Mouse (Mus musculus) cerebellum, adult 9-10 months (tissue): ENCODE results near the gene Ly6g6f.

Experiments used
- DNase-seq: peaks from one replicate; pipeline ENCODE4 v3.0.0; 2022

Gene Ly6g6f

GRCm38 (mm10) chr17:35105740-35106389 is 20.5 kb upstream of the Ly6g6f start:
- DNase-seq: peak; percentile 80

- no peak for DNase-seq
Observed at GRCm38 (mm10) chr17:35104754-35105153, 19.3 kb upstream of the Ly6g6f start.

GRCm38 (mm10) chr17:35104079-35104478 is 18.7 kb upstream of the Ly6g6f start:
- DNase-seq: no peak

- DNase-seq: no peak
Observed at GRCm38 (mm10) chr17:35103221-35103690, 17.8 kb upstream of the Ly6g6f start.

- no peak for DNase-seq
Observed at GRCm38 (mm10) chr17:35102299-35102698, 16.9 kb upstream of the Ly6g6f start.

GRCm38 (mm10) chr17:35101161-35101560 is 15.8 kb upstream of the Ly6g6f start:
- DNase-seq: no peak

- DNase-seq: no peak
Observed at GRCm38 (mm10) chr17:35100196-35100765, 14.9 kb upstream of the Ly6g6f start.

GRCm38 (mm10) chr17:35097164-35097655 is 11.8 kb upstream of the Ly6g6f start:
- DNase-seq: peak; percentile 78

GRCm38 (mm10) chr17:35096597-35096996 is 11.2 kb upstream of the Ly6g6f start:
- no peak for DNase-seq

- no peak for DNase-seq
Observed at GRCm38 (mm10) chr17:35094475-35095365, 9.3 kb upstream of the Ly6g6f start.

- peak; percentile 61 for DNase-seq
Observed at GRCm38 (mm10) chr17:35092403-35093198, 7.2 kb upstream of the Ly6g6f start.

GRCm38 (mm10) chr17:35090166-35090932 is 4.9 kb upstream of the Ly6g6f start:
- DNase-seq: peak; percentile 96

- peak; percentile 95 for DNase-seq
Observed at GRCm38 (mm10) chr17:35088825-35089644, 3.6 kb upstream of the Ly6g6f start, which contains the start of gene Abhd16a. Gene Abhd16a, plus strand, starts transcription at chr17:35089263.

GRCm38 (mm10) chr17:35088151-35088550 is 2.7 kb upstream of the Ly6g6f start:
- DNase-seq: no peak

- DNase-seq: no peak
Observed at GRCm38 (mm10) chr17:35083929-35084497, 1.4 kb downstream of the Ly6g6f start.

- peak; percentile 87 for DNase-seq
Observed at GRCm38 (mm10) chr17:35082841-35083576, 2.4 kb downstream of the Ly6g6f start.

GRCm38 (mm10) chr17:35080710-35081109 is 4.7 kb downstream of the Ly6g6f start:
- DNase-seq: no peak

GRCm38 (mm10) chr17:35080248-35080647 is 5.2 kb downstream of the Ly6g6f start:
- DNase-seq: no peak

- no peak for DNase-seq
Observed at GRCm38 (mm10) chr17:35079778-35080177, 5.6 kb downstream of the Ly6g6f start.

GRCm38 (mm10) chr17:35077786-35078233 is 7.6 kb downstream of the Ly6g6f start, which contains the start of gene Ly6g6d:
Gene Ly6g6d, minus strand, starts transcription at chr17:35078065.
- no peak for DNase-seq
